Mouse (Mus musculus): ENCODE measurements around the gene Ciz1.

DNA sequence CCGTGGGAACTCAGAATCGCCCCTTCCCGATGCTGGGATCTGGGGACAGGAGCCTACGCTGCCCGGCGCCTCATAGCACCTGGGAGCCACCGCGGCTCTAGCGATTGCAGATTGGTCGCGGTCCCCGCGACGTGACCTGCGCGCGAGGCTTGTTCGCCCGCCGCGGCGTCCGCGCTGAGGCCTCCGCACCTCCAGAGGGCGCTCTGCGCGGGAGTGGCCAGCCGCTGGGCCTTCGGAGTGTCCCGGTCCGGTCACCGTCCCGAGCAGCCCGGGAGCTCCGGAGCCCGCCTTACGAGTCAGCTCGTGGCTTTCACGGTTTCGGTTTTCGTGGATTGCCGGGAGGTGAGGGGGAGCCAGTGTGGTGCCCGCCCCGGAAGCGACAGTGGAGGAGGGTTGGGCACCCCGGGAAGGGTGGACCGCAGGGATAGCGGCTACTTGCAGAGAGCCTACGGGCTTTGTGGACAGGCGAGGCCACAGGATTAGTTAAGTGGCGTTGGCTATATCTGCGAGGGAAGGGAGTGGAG is 10.8 kb downstream of the Ciz1 start:
- TF ChIP-seq POLR2A (IDR thresholded peaks at IDR 0.05; ENCODE audit: low read depth, low read length): no peak; the same call in 1 of the 2 replicates
- TF ChIP-seq CTCF (IDR thresholded peaks at IDR 0.05; ENCODE audit: extremely low read depth, insufficient read depth, insufficient read length, insufficient replicate concordance): peak; percentile 95

Data from spleen, adult 2 months (tissue).